Mouse (Mus musculus) Patski (cell line): Measurements from ENCODE around the gene Rad54l. TPM values are rescaled to one million over a fixed set of nuclear protein-coding genes. Genes with fewer than 3 reads are reported as not detected.

Source experiments
- ATAC-seq: fragments of 100-300 bp; one replicate; pipeline ENCODE4 v1.8.0; 2021
- CTCF ChIA-PET: fragments of 350-600 bp; sonication (Branson Sonifier 250); formaldehyde crosslinking; loops from one replicate; lab custom pipeline; 2022; ENCODE audit warnings: inconsistent platforms; lab: Charles Lee
- POLR2A ChIA-PET: fragments of 350-600 bp; sonication (Branson Sonifier 250); formaldehyde crosslinking; loops from one replicate; lab custom pipeline; 2022; ENCODE audit warnings: antibody characterized with exemption, inconsistent platforms; lab: Charles Lee
- DNase-seq: peaks from one replicate; pipeline ENCODE4 v3.0.0-alpha.2; 2011; ENCODE audit warnings: low read depth, low spot score
- H3K27me3 ChIP-seq: fragments of 371-371 bp; one replicate; pipeline ENCODE4 v1.5.1; 2021
- CTCF ChIP-seq: fragments of 100-300 bp; IDR thresholded peaks from one replicate; pipeline ENCODE4 v1.5.1; 2021
- in situ Hi-C: fragments of 300-500 bp; cut with MboI; formaldehyde crosslinking; loops from 3 replicates; pipeline ENCODE4 v1.11.1; 2018; ENCODE audit warnings: low pct_unique_long_range_greater_than_20kb, mixed read lengths
- polyA plus RNA-seq: library from polyadenylated mRNA; unstranded; gene quantifications from one replicate; pipeline ENCODE4 v1.2.3, GENCODE M21; 2021

The Rad54l gene
- polyA plus RNA-seq, 1 experiment from 2014 or later: 5.6 TPM

DNA sequence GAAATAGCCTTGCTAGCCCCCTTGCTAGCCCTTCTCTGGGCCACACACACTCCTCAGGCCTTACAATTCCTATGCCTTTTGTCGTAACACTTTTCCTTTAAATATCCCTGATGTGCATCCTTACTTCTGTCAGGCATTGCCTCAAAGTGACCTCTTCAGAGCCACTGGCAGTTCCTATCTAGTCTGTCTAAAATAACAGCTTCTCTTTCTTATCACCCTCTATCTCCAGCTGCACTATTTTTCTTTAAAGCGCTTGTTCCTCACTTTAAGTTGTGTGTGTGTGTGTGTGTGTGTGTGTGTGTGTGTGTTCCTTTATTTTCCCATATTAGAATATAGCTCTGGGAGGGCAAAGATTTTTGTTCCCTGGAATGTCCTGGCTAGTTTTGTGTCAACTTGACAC lies 76.9 kb downstream of the Rad54l start:
- no peaks in the 10 kb centered on the region for H3K27me3 ChIP-seq
- no peak for DNase-seq
- CTCF ChIA-PET: interaction anchor here (0.8 kb wide), 1 partner anchor 9 kb away, joined by 3 read pairs; no protein-coding TSS in a partner anchor
- ATAC-seq: no peak
- in situ Hi-C loops: no loop called here
- POLR2A ChIA-PET: interaction anchor here (0.7 kb wide), 1 partner anchor 971 kb away, joined by 4 read pairs; no protein-coding TSS in a partner anchor
- no peak for TF ChIP-seq CTCF

Other genes with a start within 250 kb of the Rad54l start
- not detected for gene Kncn, start 239.3 kb downstream of the Rad54l start, polyA plus RNA-seq
- not detected for gene 6430628N08Rik, start 233.0 kb downstream of the Rad54l start, polyA plus RNA-seq
- gene Dmbx1, start 183.8 kb downstream of the Rad54l start, polyA plus RNA-seq: not detected
- gene Faah, start 105.8 kb downstream of the Rad54l start, polyA plus RNA-seq: 3.4 TPM
- gene Nsun4, start 69.8 kb downstream of the Rad54l start, polyA plus RNA-seq: 7.2 TPM
- gene Uqcrh, start 48.6 kb downstream of the Rad54l start, polyA plus RNA-seq: 441 TPM
- 58.3 TPM for gene Lrrc41, start 48.4 kb downstream of the Rad54l start, polyA plus RNA-seq
- gene Pomgnt1, start 150 bp upstream of the Rad54l start, polyA plus RNA-seq: 57.6 TPM
- 8.3 TPM for gene Lurap1, start 27.6 kb upstream of the Rad54l start, polyA plus RNA-seq
- gene Tspan1, start 43.9 kb upstream of the Rad54l start, polyA plus RNA-seq: 0.06 TPM
- not detected for gene 1700042G07Rik, start 49.7 kb upstream of the Rad54l start, polyA plus RNA-seq
- gene Gm49337, start 49.7 kb upstream of the Rad54l start, polyA plus RNA-seq: not detected
- 15.6 TPM for gene Pik3r3, start 97.9 kb upstream of the Rad54l start, polyA plus RNA-seq